In genomic region chr3:85391111-85391510, GRCm38 (mm10) we compare ENCODE assay signal across 12 mouse cellular contexts.
DNase-seq lines count a peak whose midpoint lies in the region; ATAC-seq lines count a peak whose summit lies in the region.
"Had no signal": no experiment of that assay in that cellular context is flagged by ENCODE, and none has a peak within 500 bp of the region (broad histone marks: within the 10 kb centered on the region; RNA-seq: fewer than 3 reads in every experiment).

No protein-coding gene starts in this region.

- intact Hi-C loops in left cerebral cortex, postnatal 4 days (cut with DNase I) = no loop called here
- intact Hi-C loops in left cerebral cortex, postnatal 36 days (cut with DNase I) = no loop called here
- intact Hi-C loops in gastrocnemius, postnatal 14 days (cut with DNase I; ENCODE audit: low total_unique reads) = no loop called here

- peak; percentile 94 for ATAC-seq in frontal cortex, adult (ENCODE audit: low TSS enrichment)
- ATAC-seq: intestine, embryonic 16.5 days had no signal

- peak; percentile 77 for DNase-seq in left cerebral cortex, adult 11 months (ENCODE audit: low spot score)
- no peak for DNase-seq in left cerebral cortex, postnatal 4 days
- peak; percentile 26 to 51 for DNase-seq in frontal cortex, postnatal 25 days (ENCODE audit: low spot score in 2 of 2)
- DNase-seq in left cerebral cortex, postnatal 36 days (ENCODE audit: low spot score in 2 of 2) = peak; percentile 69 to 78
- DNase-seq in thymus, postnatal 4 days = no peak
- no peak for DNase-seq in gastrocnemius, postnatal 14 days
- DNase-seq in embryo, embryonic 9.5 days (ENCODE audit: extremely low spot score) = no peak
- DNase-seq: heart, adult 18-20 months; heart, postnatal 10 days; thymus, adult 18-20 months had no signal

Comparison
In these comparisons a context has a peak if more than half of its experiments do, and no peak if none do; other contexts are left out.
1. DNase-seq: peak in left cerebral cortex, adult 11 months (single experiment), frontal cortex, postnatal 25 days (2 of 2) and left cerebral cortex, postnatal 36 days (2 of 2); none in left cerebral cortex, postnatal 4 days (single experiment), thymus, postnatal 4 days (single experiment), gastrocnemius, postnatal 14 days (single experiment) and embryo, embryonic 9.5 days (single experiment).